Mouse (Mus musculus) macrophage (primary cell): ENCODE data around the gene Gm3402. TPM values are rescaled to one million over a fixed set of nuclear protein-coding genes. Genes with fewer than 3 reads are reported as not detected.

Experiments used
- polyA plus RNA-seq: library from polyadenylated mRNA; stranded (reverse); fragments of 250-400 nt; gene quantifications from 3 replicates; pipeline ENCODE4 v1.2.4, GENCODE M21; 2018; ENCODE audit warnings: inconsistent platforms

The Gm3402 gene
- polyA plus RNA-seq, 1 experiment from 2014 or later, result not detected

Other genes with a start within 250 kb of the Gm3402 start
- not detected in 3 replicates for gene Wasf3, start 129.1 kb upstream of the Gm3402 start, polyA plus RNA-seq
- gene Gm6408, start 32.2 kb upstream of the Gm3402 start, polyA plus RNA-seq, result not detected in 3 replicates
- not detected in 3 replicates for gene Gm6370, start 22.8 kb upstream of the Gm3402 start, polyA plus RNA-seq
- gene 4930449I24Rik, start 11.7 kb upstream of the Gm3402 start, polyA plus RNA-seq, result not detected in 3 replicates
- gene Gm3404, start 11.7 kb downstream of the Gm3402 start, polyA plus RNA-seq, result not detected in 3 replicates
- not detected in 3 replicates for gene Gm3409, start 23.5 kb downstream of the Gm3402 start, polyA plus RNA-seq
- gene Gm3415, start 42.0 kb downstream of the Gm3402 start, polyA plus RNA-seq, result not detected in 3 replicates
- not detected in 3 replicates for gene Gpr12, start 71.1 kb downstream of the Gm3402 start, polyA plus RNA-seq